Mouse (Mus musculus) forebrain, embryonic 15.5 days (tissue): Measurements from ENCODE around the gene Dnajb2. TPM values are rescaled to one million over a fixed set of nuclear protein-coding genes. Genes with fewer than 3 reads are reported as not detected.
A peak's percentile ranks its signal among the peaks of the same experiment; 100 is the strongest.

ENCODE experiments used
- ATAC-seq: fragments of 200-750 bp; cut with Nextera tagmentation; replicated peaks from 2 replicates; pipeline ENCODE4 v1.8.0; 2017; ENCODE audit warnings: mild to moderate bottlenecking, moderate TSS enrichment, moderate library complexity
- H3K27ac ChIP-seq: fragments of 300-500 bp; sonication (generic); replicated peaks from 2 replicates; pipeline ENCODE4 v1.5.1; 2015; ENCODE audit warnings: mild to moderate bottlenecking, inconsistent platforms
- H3K27me3 ChIP-seq: fragments of 300-500 bp; sonication (generic); 2 replicates; pipeline ENCODE4 v1.6.1; 2015; ENCODE audit warnings: inconsistent platforms
- H3K36me3 ChIP-seq: fragments of 300-500 bp; sonication (generic); 2 replicates; pipeline ENCODE4 v1.6.1; 2015; ENCODE audit warnings: mild to moderate bottlenecking, inconsistent platforms
- H3K4me1 ChIP-seq: fragments of 300-500 bp; sonication (generic); 2 replicates; pipeline ENCODE4 v1.6.1; 2015; ENCODE audit warnings: inconsistent platforms
- H3K4me2 ChIP-seq: fragments of 300-500 bp; sonication (generic); replicated peaks from 2 replicates; pipeline ENCODE4 v1.6.1; 2015; ENCODE audit warnings: mild to moderate bottlenecking, inconsistent platforms
- H3K4me3 ChIP-seq: fragments of 300-500 bp; sonication (generic); 2 replicates; pipeline ENCODE4 v1.5.1; 2015; ENCODE audit warnings: mild to moderate bottlenecking, inconsistent platforms
- H3K9ac ChIP-seq: fragments of 300-500 bp; sonication (generic); replicated peaks from 2 replicates; pipeline ENCODE4 v1.6.1; 2015; ENCODE audit warnings: mild to moderate bottlenecking, inconsistent platforms
- H3K9me3 ChIP-seq: fragments of 300-500 bp; sonication (generic); 2 replicates; pipeline ENCODE4 v1.6.1; 2016; ENCODE audit warnings: inconsistent platforms
- WGBS: fragments of 180-500 bp; shearing (Covaris S2); methylation state at CpG from one replicate; pipeline ENCODE4 v1.1.7; 2015; ENCODE audit warnings: mixed read lengths; 5-methylcytosine and 5-hydroxymethylcytosine counted together
- polyA plus RNA-seq: library from polyadenylated mRNA; unstranded; fragments of >200 nt; fragmentation: Nextera tagmentation; extraction: Ambion mirVana; gene quantifications from 2 replicates; pipeline ENCODE4 v1.2.1, GENCODE M21; 2015

Gene Dnajb2
- 53.0 and 54.0 TPM in 2 replicates for polyA plus RNA-seq

- Histone ChIP-seq H3K9ac (peak within 1 kb of the TSS; percentile 74), H3K36me3 (peaks cover 12% of the 10 kb centered on the region; the same call in 1 of the 2 replicates), H3K27ac (peak within 1 kb of the TSS; percentile 78), H3K4me1 (peaks cover 25% of the 10 kb centered on the region), H3K4me3 (peak within 1 kb of the TSS; percentile 67), H3K27me3 (0 out of 2 replicates have a peak, but pooled peaks cover 5% of the 10 kb centered on the region), H3K4me2 (peak within 1 kb of the TSS; percentile 88), H3K9me3 (no peaks in the 10 kb centered on the region)
- under 1% methylated on average over 64 of the region's 64 CpGs for WGBS
- peak; percentile 84 for ATAC-seq
Measured at GRCm38 (mm10) chr1:75236117-75237050, at the start of gene Dnajb2. Gene Dnajb2 (plus strand): TSS chr1:75236406.

GRCm38 (mm10) chr1:75187126-75187525 is 49.1 kb upstream of the Dnajb2 start:
- Histone ChIP-seq H3K9ac (no peak overlapping the region), H3K4me3 (no peak overlapping the region), H3K9me3 (no peaks in the 10 kb centered on the region), H3K4me1 (peaks cover 14% of the 10 kb centered on the region), H3K27ac (no peak overlapping the region), H3K36me3 (peaks cover 62% of the 10 kb centered on the region), H3K4me2 (no peak overlapping the region), H3K27me3 (no peaks in the 10 kb centered on the region)
- ATAC-seq, result no peak

GRCm38 (mm10) chr1:75187914-75188483 is 48.2 kb upstream of the Dnajb2 start:
- H3K36me3 ChIP-seq, result peaks cover 55% of the 10 kb centered on the region
- no peak overlapping the region for H3K27ac ChIP-seq
- ATAC-seq, result no peak
- H3K27me3 ChIP-seq, result no peaks in the 10 kb centered on the region
- no peak overlapping the region for H3K4me3 ChIP-seq
- H3K4me1 ChIP-seq, result peaks cover 20% of the 10 kb centered on the region
- no peaks in the 10 kb centered on the region for H3K9me3 ChIP-seq
- no peak overlapping the region for H3K4me2 ChIP-seq
- H3K9ac ChIP-seq, result no peak overlapping the region
- WGBS, result 85% methylated on average over 2 of the region's 2 CpGs

GRCm38 (mm10) chr1:75190577-75190976 is 45.6 kb upstream of the Dnajb2 start:
- H3K4me3 ChIP-seq, result peak overlapping the region; percentile 79; the same call in 1 of the 2 replicates
- H3K27me3 ChIP-seq, result no peaks in the 10 kb centered on the region
- no peaks in the 10 kb centered on the region for H3K9me3 ChIP-seq
- ATAC-seq, result no peak
- peaks cover 37% of the 10 kb centered on the region for H3K36me3 ChIP-seq
- H3K9ac ChIP-seq, result no peak overlapping the region
- H3K4me1 ChIP-seq, result peaks cover 24% of the 10 kb centered on the region
- peak overlapping the region; percentile 94 for H3K4me2 ChIP-seq
- 79% methylated on average over 2 of the region's 2 CpGs for WGBS
- no peak overlapping the region for H3K27ac ChIP-seq

- no peak for ATAC-seq
- Histone ChIP-seq H3K9me3 (no peaks in the 10 kb centered on the region), H3K4me1 (peaks cover 24% of the 10 kb centered on the region), H3K27me3 (no peaks in the 10 kb centered on the region), H3K4me3 (peak overlapping the region; percentile 79), H3K27ac (peak overlapping the region; percentile 94), H3K9ac (peak overlapping the region; percentile 90), H3K36me3 (peaks cover 37% of the 10 kb centered on the region), H3K4me2 (peak overlapping the region; percentile 94)
- 40% methylated on average over 5 of the region's 5 CpGs for WGBS
Measured at GRCm38 (mm10) chr1:75191258-75191621, 45.0 kb upstream of the Dnajb2 start.

- Histone ChIP-seq H3K4me2 (peak within 1 kb of the TSS; percentile 94), H3K27me3 (no peaks in the 10 kb centered on the region), H3K9ac (peak within 1 kb of the TSS; percentile 90), H3K27ac (peak within 1 kb of the TSS; percentile 94), H3K4me1 (peaks cover 24% of the 10 kb centered on the region), H3K9me3 (no peaks in the 10 kb centered on the region), H3K36me3 (peaks cover 38% of the 10 kb centered on the region), H3K4me3 (peak within 1 kb of the TSS; percentile 79)
- WGBS, result under 1% methylated on average over 54 of the region's 56 CpGs
- ATAC-seq, result peak; percentile 100
Measured at GRCm38 (mm10) chr1:75191622-75192402, 44.4 kb upstream of the Dnajb2 start, which contains the start of the genes Ankzf1 and Atg9a. Gene Ankzf1 (plus strand): TSS chr1:75192151. Gene Atg9a (minus strand): TSS chr1:75192196.

GRCm38 (mm10) chr1:75192452-75192851 is 43.8 kb upstream of the Dnajb2 start:
- H3K27me3 ChIP-seq, result no peaks in the 10 kb centered on the region
- H3K9me3 ChIP-seq, result no peaks in the 10 kb centered on the region
- WGBS, result under 1% methylated on average over 19 of the region's 19 CpGs
- H3K4me3 ChIP-seq, result peak overlapping the region; percentile 79
- H3K4me1 ChIP-seq, result peaks cover 24% of the 10 kb centered on the region
- ATAC-seq, result peak; percentile 21; the same call in 1 of the 2 replicates
- peak overlapping the region; percentile 90 for H3K9ac ChIP-seq
- peak overlapping the region; percentile 94 for H3K27ac ChIP-seq
- peaks cover 36% of the 10 kb centered on the region for H3K36me3 ChIP-seq
- H3K4me2 ChIP-seq, result peak overlapping the region; percentile 94

GRCm38 (mm10) chr1:75201236-75201635 is 35.0 kb upstream of the Dnajb2 start:
- Histone ChIP-seq H3K9me3 (no peaks in the 10 kb centered on the region), H3K4me3 (no peak overlapping the region), H3K36me3 (peaks cover 38% of the 10 kb centered on the region), H3K4me2 (no peak overlapping the region), H3K27ac (no peak overlapping the region), H3K27me3 (no peaks in the 10 kb centered on the region), H3K4me1 (no peaks in the 10 kb centered on the region), H3K9ac (no peak overlapping the region)
- WGBS, result 96% methylated on average over 1 of the region's 1 CpGs
- ATAC-seq, result no peak

GRCm38 (mm10) chr1:75208967-75209678 is 27.1 kb upstream of the Dnajb2 start:
- ATAC-seq, result no peak
- H3K4me3 ChIP-seq, result peak overlapping the region; percentile 86
- no peaks in the 10 kb centered on the region for H3K9me3 ChIP-seq
- H3K9ac ChIP-seq, result peak overlapping the region; percentile 39
- H3K27ac ChIP-seq, result no peak overlapping the region
- peaks cover 18% of the 10 kb centered on the region for H3K36me3 ChIP-seq
- H3K4me2 ChIP-seq, result peak overlapping the region; percentile 89
- WGBS, result 11% methylated on average over 34 of the region's 34 CpGs
- peaks cover 38% of the 10 kb centered on the region for H3K4me1 ChIP-seq
- H3K27me3 ChIP-seq, result no peaks in the 10 kb centered on the region

GRCm38 (mm10) chr1:75210136-75211087 is 25.8 kb upstream of the Dnajb2 start, which contains the start of the genes Glb1l and Stk16:
Gene Glb1l (minus strand): TSS chr1:75210813.
Gene Stk16 (plus strand): TSS chr1:75210838.
- no peaks in the 10 kb centered on the region for H3K9me3 ChIP-seq
- peaks cover 38% of the 10 kb centered on the region for H3K4me1 ChIP-seq
- no peak within 1 kb of the TSS for H3K27ac ChIP-seq
- ATAC-seq, result peak; percentile 96
- H3K4me3 ChIP-seq, result peak within 1 kb of the TSS; percentile 86
- peak within 1 kb of the TSS; percentile 89 for H3K4me2 ChIP-seq
- no peaks in the 10 kb centered on the region for H3K27me3 ChIP-seq
- peaks cover 29% of the 10 kb centered on the region for H3K36me3 ChIP-seq
- WGBS, result 5% methylated on average over 42 of the region's 42 CpGs
- peak within 1 kb of the TSS; percentile 89 for H3K9ac ChIP-seq
